Mouse (Mus musculus) ES-Bruce4 (cell line): ENCODE measurements around the gene Ccdc88c.

Source experiments
- EP300 ChIP-seq: IDR thresholded peaks from 2 replicates; pipeline ENCODE4 v1.6.1; 2011; ENCODE audit warnings: low read depth, low read length; ENCODE audit not compliant: insufficient read depth
- POLR2A ChIP-seq: IDR thresholded peaks from one replicate; pipeline ENCODE4 v1.8.1; 2011; ENCODE audit warnings: low read length; ENCODE audit not compliant: insufficient read depth

- TF ChIP-seq EP300 = no peak
- TF ChIP-seq POLR2A = no peak
These were observed 79.7 kb downstream of the Ccdc88c start for GRCm38 (mm10) chr12:100949146-100949545.
